Mouse (Mus musculus): ENCODE results near the gene Tk2.
"Not testable (repeated sequence)": the region's sequence is repeated elsewhere in the genome, so short reads cannot be mapped to it uniquely, and the experiment has no call there.

The Tk2 gene

GRCm38 (mm10) chr8:104248276-104248675 is at the start of gene Tk2:
Gene Tk2 (minus strand): TSS chr8:104248558.
- peak; percentile 92 for DNase-seq

- DNase-seq: no peak
Observed at GRCm38 (mm10) chr8:104294396-104294795, 46.0 kb upstream of the Tk2 start.

GRCm38 (mm10) chr8:104293081-104293480 is 44.7 kb upstream of the Tk2 start, which contains the start of gene Cmtm2a:
Gene Cmtm2a (minus strand): TSS chr8:104293181.
- not testable (repeated sequence) for DNase-seq

- no peak for DNase-seq
Observed at GRCm38 (mm10) chr8:104268937-104269440, 20.6 kb upstream of the Tk2 start.

GRCm38 (mm10) chr8:104268368-104268767 is 20.0 kb upstream of the Tk2 start:
- no peak for DNase-seq

- DNase-seq: not testable (repeated sequence)
Observed at GRCm38 (mm10) chr8:104264271-104264935, 16.0 kb upstream of the Tk2 start.

- DNase-seq: not testable (repeated sequence)
Observed at GRCm38 (mm10) chr8:104261802-104262201, 13.4 kb upstream of the Tk2 start.

GRCm38 (mm10) chr8:104253016-104253415 is 4.7 kb upstream of the Tk2 start:
- peak; percentile 31 for DNase-seq

- peak; percentile 47 for DNase-seq
Observed at GRCm38 (mm10) chr8:104251461-104251860, 3.1 kb upstream of the Tk2 start.

- DNase-seq: peak; percentile 93
Observed at GRCm38 (mm10) chr8:104250439-104251367, 2.3 kb upstream of the Tk2 start, which contains the start of gene Cklf. Gene Cklf (plus strand): TSS chr8:104250861.

- no peak for DNase-seq
Observed at GRCm38 (mm10) chr8:104249442-104249996, 1.2 kb upstream of the Tk2 start.

- peak; percentile 24 for DNase-seq
Observed at GRCm38 (mm10) chr8:104247908-104248275, 466 bp downstream of the Tk2 start.

GRCm38 (mm10) chr8:104247054-104247907 is 1.1 kb downstream of the Tk2 start:
- peak; percentile 50 for DNase-seq

- DNase-seq: no peak
Observed at GRCm38 (mm10) chr8:104246621-104247020, 1.7 kb downstream of the Tk2 start.

- no peak for DNase-seq
Observed at GRCm38 (mm10) chr8:104242038-104242644, 6.2 kb downstream of the Tk2 start.

GRCm38 (mm10) chr8:104239418-104239861 is 8.9 kb downstream of the Tk2 start:
- DNase-seq: peak; percentile 22

- peak; percentile 48 for DNase-seq
Observed at GRCm38 (mm10) chr8:104234573-104234972, 13.8 kb downstream of the Tk2 start.

GRCm38 (mm10) chr8:104232919-104233318 is 15.4 kb downstream of the Tk2 start:
- no peak for DNase-seq

- no peak for DNase-seq
Observed at GRCm38 (mm10) chr8:104232039-104232438, 16.3 kb downstream of the Tk2 start.

GRCm38 (mm10) chr8:104230377-104230776 is 18.0 kb downstream of the Tk2 start:
- DNase-seq: no peak

GRCm38 (mm10) chr8:104227048-104227447 is 21.3 kb downstream of the Tk2 start:
- no peak for DNase-seq

- DNase-seq: peak; percentile 88
Observed at GRCm38 (mm10) chr8:104219806-104220205, 28.6 kb downstream of the Tk2 start.
